Mouse (Mus musculus) intestine, postnatal 0 days (tissue): ENCODE data around the gene Nipa2. TPM values are rescaled to one million over a fixed set of nuclear protein-coding genes. Genes with fewer than 3 reads are reported as not detected.

Experiments used
- ATAC-seq: fragments of 200-750 bp; cut with Nextera tagmentation; 2 replicates; pipeline ENCODE4 v1.8.0; 2017; ENCODE audit warnings: mild to moderate bottlenecking, moderate TSS enrichment, moderate library complexity
- H3K27ac ChIP-seq: fragments of 300-500 bp; sonication (generic); 2 replicates; pipeline ENCODE4 v1.5.1; 2014; ENCODE audit warnings: mild to moderate bottlenecking, low read depth, low read length, moderate library complexity
- H3K27me3 ChIP-seq: fragments of 300-500 bp; sonication (generic); replicated peaks from 2 replicates; pipeline ENCODE4 v1.6.1; 2014; ENCODE audit warnings: low read length, mixed read lengths; ENCODE audit not compliant: control insufficient read depth, insufficient read depth
- H3K36me3 ChIP-seq: fragments of 300-500 bp; sonication (generic); 2 replicates; pipeline ENCODE4 v1.6.1; 2014; ENCODE audit warnings: mild to moderate bottlenecking, moderate library complexity; ENCODE audit not compliant: control insufficient read depth, insufficient read depth
- H3K4me1 ChIP-seq: fragments of 300-500 bp; sonication (generic); replicated peaks from 2 replicates; pipeline ENCODE4 v1.6.1; 2014; ENCODE audit warnings: antibody characterized with exemption, low read length, mixed read lengths; ENCODE audit not compliant: control insufficient read depth, insufficient read depth
- H3K4me2 ChIP-seq: fragments of 300-500 bp; sonication (generic); replicated peaks from 2 replicates; pipeline ENCODE4 v1.6.1; 2014; ENCODE audit warnings: low read depth, mild to moderate bottlenecking, moderate library complexity
- H3K4me3 ChIP-seq: fragments of 300-500 bp; sonication (generic); 2 replicates; pipeline ENCODE4 v1.5.1; 2014; ENCODE audit warnings: low read depth, low read length
- H3K9ac ChIP-seq: fragments of 300-500 bp; sonication (generic); 2 replicates; pipeline ENCODE4 v1.6.1; 2014; ENCODE audit warnings: mild to moderate bottlenecking, low read depth, low read length
- H3K9me3 ChIP-seq: fragments of 300-500 bp; sonication (generic); 2 replicates; pipeline ENCODE4 v1.6.1; 2016; ENCODE audit warnings: mixed run types; ENCODE audit not compliant: control insufficient read depth
- CTCF ChIP-seq: sonication (generic); IDR thresholded peaks from 2 replicates; pipeline ENCODE4 v1.5.1; 2016; ENCODE audit warnings: low read depth, mild to moderate bottlenecking, control low read depth, antibody characterized with exemption, moderate library complexity
- WGBS: fragments of 180-500 bp; shearing (Covaris S2); extraction: QIAGEN DNeasy Blood & Tissue Kit; methylation state at CpG from one replicate; pipeline ENCODE4 v1.1.7; 2014; 5-methylcytosine and 5-hydroxymethylcytosine counted together
- polyA plus RNA-seq: library from polyadenylated mRNA; unstranded; fragments of >200 nt; fragmentation: Nextera tagmentation; extraction: Ambion mirVana; gene quantifications from 2 replicates; pipeline ENCODE4 v1.2.1, GENCODE M21; 2015

Gene Nipa2
- polyA plus RNA-seq, 1 experiment from 2014 or later = 124 TPM

DNA sequence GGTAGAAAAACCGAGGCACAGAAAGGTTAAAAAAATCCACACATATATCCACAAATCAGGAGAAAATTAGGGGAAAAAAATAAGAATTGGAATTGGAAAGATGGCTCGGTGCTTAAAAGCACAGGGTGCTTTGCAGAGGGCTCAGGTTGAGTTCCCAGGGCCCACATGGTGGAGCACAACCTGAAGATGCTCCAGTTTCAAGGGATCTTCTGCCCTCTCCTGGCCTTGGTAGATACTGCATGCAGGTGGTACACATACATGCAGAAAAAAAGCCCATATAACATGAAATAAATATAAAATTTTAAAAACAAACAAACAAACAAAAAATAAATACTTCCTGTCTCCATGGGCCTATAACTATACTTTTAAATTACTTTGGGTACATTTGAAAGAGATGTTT, 12.2 kb upstream of the Nipa2 start:
- H3K36me3 ChIP-seq = peaks cover 4% of the 10 kb centered on the region
- H3K9ac ChIP-seq = no peak overlapping the region
- no peak overlapping the region for H3K27ac ChIP-seq
- TF ChIP-seq CTCF = peak; percentile 45
- H3K4me1 ChIP-seq = no peaks in the 10 kb centered on the region
- H3K27me3 ChIP-seq = no peaks in the 10 kb centered on the region
- H3K4me2 ChIP-seq = no peak overlapping the region
- ATAC-seq = no peak
- no peak overlapping the region for H3K4me3 ChIP-seq
- no peaks in the 10 kb centered on the region for H3K9me3 ChIP-seq
- WGBS = 95% methylated on average over 2 of the region's 2 CpGs

DNA sequence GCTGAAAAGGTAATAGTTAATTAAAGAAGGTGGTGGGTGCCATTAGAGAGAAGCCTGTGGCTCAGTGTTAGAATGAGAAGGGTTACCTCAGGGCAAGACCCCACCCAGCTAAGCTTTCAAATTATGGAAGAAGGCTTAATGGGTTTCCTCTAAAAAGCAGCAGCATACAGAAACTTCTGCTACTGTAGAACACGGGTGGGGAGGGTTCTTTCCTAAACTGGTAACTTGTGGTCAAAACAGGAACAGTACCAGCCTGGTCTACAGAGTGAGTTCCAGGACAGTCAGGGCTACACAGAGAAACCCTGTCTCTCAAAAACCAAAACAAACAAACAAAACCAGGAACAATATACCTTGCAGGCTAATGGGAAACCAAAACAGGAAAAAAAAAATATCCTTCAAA, 7.1 kb upstream of the Nipa2 start:
- 77% methylated on average over 1 of the region's 1 CpGs for WGBS
- TF ChIP-seq CTCF = no peak
- no peak for ATAC-seq
- no peaks in the 10 kb centered on the region for H3K36me3 ChIP-seq
- H3K4me3 ChIP-seq = no peak overlapping the region
- no peak overlapping the region for H3K27ac ChIP-seq
- no peaks in the 10 kb centered on the region for H3K9me3 ChIP-seq
- H3K4me2 ChIP-seq = no peak overlapping the region
- H3K4me1 ChIP-seq = no peaks in the 10 kb centered on the region; the same call in 1 of the 2 replicates
- H3K9ac ChIP-seq = no peak overlapping the region
- H3K27me3 ChIP-seq = no peaks in the 10 kb centered on the region

DNA sequence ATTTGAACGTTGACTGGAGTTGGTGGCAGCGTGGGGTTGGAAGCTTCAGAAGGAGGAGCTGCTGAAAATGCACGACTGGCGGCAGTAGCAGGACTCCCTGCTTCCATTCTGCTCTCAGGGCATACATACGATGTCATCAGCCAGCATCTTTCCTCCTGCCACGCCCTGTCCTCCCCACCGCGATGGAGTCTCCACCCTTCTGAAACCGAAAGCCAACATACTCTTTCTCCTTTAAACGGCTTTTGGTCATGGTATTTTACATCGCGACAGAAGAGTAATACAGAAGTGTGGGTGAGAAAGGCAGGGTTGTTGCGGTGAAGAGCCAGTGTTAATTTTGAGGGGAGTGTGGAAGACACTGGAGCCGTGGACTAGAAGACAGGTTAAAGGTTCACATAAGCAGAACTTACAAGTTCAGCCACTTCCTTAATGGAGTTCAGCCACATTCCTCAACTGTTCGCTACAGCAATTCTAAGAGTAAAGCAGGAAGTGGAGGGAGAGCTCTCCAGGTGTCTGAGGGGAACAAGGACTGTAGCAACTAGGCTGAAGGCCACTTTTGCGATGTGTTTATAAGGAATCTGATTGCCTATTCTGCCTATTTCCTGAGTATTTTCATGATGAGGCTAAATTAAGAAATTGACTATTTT, 6.1 kb upstream of the Nipa2 start:
- Histone ChIP-seq H3K4me3 (peak overlapping the region; percentile 39), H3K36me3 (no peaks in the 10 kb centered on the region), H3K9ac (peak overlapping the region; percentile 37; the same call in 1 of the 2 replicates), H3K4me2 (peak overlapping the region; percentile 63), H3K27me3 (no peaks in the 10 kb centered on the region), H3K4me1 (no peaks in the 10 kb centered on the region; the same call in 1 of the 2 replicates), H3K9me3 (no peaks in the 10 kb centered on the region), H3K27ac (peak overlapping the region; percentile 82)
- peak; percentile 91 for ATAC-seq
- WGBS = 15% methylated on average over 16 of the region's 16 CpGs
- no peak for TF ChIP-seq CTCF

DNA sequence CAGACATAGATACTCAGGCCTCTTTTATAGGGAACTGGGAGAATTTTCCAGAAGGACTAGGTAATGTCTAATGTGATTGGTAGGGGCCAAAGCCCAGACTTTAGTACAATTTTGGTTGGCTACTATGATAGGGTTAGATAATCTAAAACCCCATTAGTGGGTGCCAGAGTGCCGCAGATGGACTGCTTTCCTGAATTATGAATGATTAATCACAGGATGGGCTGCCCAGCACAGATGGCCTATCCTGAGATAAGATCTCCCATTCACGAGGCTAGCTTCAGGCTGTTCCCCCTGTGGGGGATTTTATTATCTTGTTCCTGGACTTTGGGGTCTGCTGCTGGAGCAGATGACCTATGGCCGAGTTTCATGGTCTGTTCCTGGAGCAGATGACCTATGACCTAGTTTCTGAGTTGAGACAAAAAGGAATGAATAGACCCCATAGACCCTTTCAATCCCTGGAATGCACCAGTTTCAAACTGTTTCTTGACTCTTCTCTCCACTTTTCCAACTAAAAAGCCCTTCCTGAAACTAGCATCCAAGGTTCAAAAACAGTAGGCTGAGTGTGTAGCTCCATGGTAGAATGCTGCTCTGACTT, 4.7 kb upstream of the Nipa2 start:
- Histone ChIP-seq H3K9me3 (no peaks in the 10 kb centered on the region), H3K36me3 (no peaks in the 10 kb centered on the region), H3K4me2 (no peak overlapping the region), H3K27ac (no peak overlapping the region; the same call in 1 of the 2 replicates), H3K4me1 (no peaks in the 10 kb centered on the region; the same call in 1 of the 2 replicates), H3K9ac (no peak overlapping the region), H3K27me3 (no peaks in the 10 kb centered on the region), H3K4me3 (no peak overlapping the region)
- ATAC-seq = no peak
- TF ChIP-seq CTCF = no peak
- 33% methylated on average over 3 of the region's 3 CpGs for WGBS

DNA sequence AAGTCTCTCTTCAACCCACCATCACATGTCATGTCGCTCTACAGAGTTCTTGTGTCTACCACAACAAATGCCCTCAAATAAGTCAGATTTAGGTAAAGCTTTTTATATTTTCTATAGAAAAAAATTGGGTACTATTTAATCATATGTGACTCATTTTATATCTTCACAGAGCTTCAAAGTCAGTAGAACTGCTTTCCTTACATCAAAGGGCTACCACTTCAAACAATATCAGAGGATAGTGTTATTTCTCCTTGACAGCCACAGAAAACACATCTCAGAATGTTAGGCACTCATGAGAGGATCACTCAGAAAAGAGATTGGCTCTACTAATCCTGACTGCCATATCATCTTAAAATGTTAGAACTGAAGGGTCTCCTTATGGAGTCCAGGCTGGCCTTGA, 1.8 kb downstream of the Nipa2 start:
- Histone ChIP-seq H3K9ac (peak overlapping the region; percentile 34), H3K4me1 (no peaks in the 10 kb centered on the region), H3K9me3 (no peaks in the 10 kb centered on the region), H3K27me3 (no peaks in the 10 kb centered on the region), H3K4me3 (peak overlapping the region; percentile 95), H3K4me2 (peak overlapping the region; percentile 66), H3K27ac (peak overlapping the region; percentile 28; the same call in 1 of the 2 replicates), H3K36me3 (no peaks in the 10 kb centered on the region)
- ATAC-seq = no peak
- no peak for TF ChIP-seq CTCF
- 93% methylated on average over 1 of the region's 1 CpGs for WGBS

DNA sequence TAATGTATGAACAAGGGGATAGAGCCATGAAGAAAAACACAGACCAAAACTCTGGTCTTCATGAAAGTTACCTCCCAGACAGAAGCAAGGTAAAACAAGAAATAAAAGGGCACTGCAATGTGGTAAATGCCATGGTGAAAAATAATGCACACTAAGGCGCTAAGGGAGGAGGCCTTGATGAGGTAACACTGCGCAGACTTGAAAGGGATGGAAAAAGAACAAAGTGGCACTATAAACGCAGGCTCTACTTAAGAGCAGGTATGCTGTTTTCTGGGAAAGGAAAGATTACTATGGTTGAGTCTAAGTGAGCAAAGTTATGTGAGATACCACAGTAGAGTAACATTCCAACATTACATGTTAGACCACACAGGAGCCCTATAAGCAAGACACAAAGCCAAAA, 2.5 kb downstream of the Nipa2 start:
- no peak overlapping the region for H3K27ac ChIP-seq
- no peak for TF ChIP-seq CTCF
- 72% methylated on average over 3 of the region's 3 CpGs for WGBS
- no peak overlapping the region for H3K4me3 ChIP-seq
- H3K9me3 ChIP-seq = no peaks in the 10 kb centered on the region
- no peaks in the 10 kb centered on the region for H3K4me1 ChIP-seq
- no peak for ATAC-seq
- H3K4me2 ChIP-seq = peak overlapping the region; percentile 25; the same call in 1 of the 2 replicates
- H3K27me3 ChIP-seq = no peaks in the 10 kb centered on the region
- no peak overlapping the region for H3K9ac ChIP-seq
- H3K36me3 ChIP-seq = no peaks in the 10 kb centered on the region
